Mouse (Mus musculus) A20 (cell line): ENCODE data around the gene Paics.
"Not testable (repeated sequence)": the region's sequence is repeated elsewhere in the genome, so short reads cannot be mapped to it uniquely, and the experiment has no call there.

Experiments used
- DNase-seq: peaks from one replicate; pipeline ENCODE4 v3.0.0-alpha.2; 2011; ENCODE audit warnings: low read depth, low spot score

Paics gene

GRCm38 (mm10) chr5:76950343-76951105 lies 583 bp upstream of the Paics start:
- DNase-seq: no peak

GRCm38 (mm10) chr5:76952112-76953040 lies 1.3 kb downstream of the Paics start:
- peak; percentile 65 for DNase-seq

GRCm38 (mm10) chr5:76953794-76954193 lies 2.7 kb downstream of the Paics start:
- DNase-seq: no peak

GRCm38 (mm10) chr5:76954271-76954900 lies 3.3 kb downstream of the Paics start:
- peak; percentile 79 for DNase-seq

- no peak for DNase-seq
Observed at GRCm38 (mm10) chr5:76955474-76955873, 4.4 kb downstream of the Paics start.

GRCm38 (mm10) chr5:76957954-76958353 lies 6.8 kb downstream of the Paics start:
- no peak for DNase-seq

GRCm38 (mm10) chr5:76959587-76959986 lies 8.5 kb downstream of the Paics start:
- DNase-seq: no peak

- DNase-seq: no peak
Observed at GRCm38 (mm10) chr5:76962545-76962944, 11.4 kb downstream of the Paics start.

GRCm38 (mm10) chr5:76964651-76965050 lies 13.5 kb downstream of the Paics start:
- DNase-seq: no peak

- DNase-seq: no peak
Observed at GRCm38 (mm10) chr5:76969250-76969649, 18.1 kb downstream of the Paics start.

- not testable (repeated sequence) for DNase-seq
Observed at GRCm38 (mm10) chr5:76971115-76971514, 20.0 kb downstream of the Paics start.

GRCm38 (mm10) chr5:76973488-76973887 lies 22.4 kb downstream of the Paics start:
- DNase-seq: peak; percentile 59

GRCm38 (mm10) chr5:76974207-76974553 lies 23.1 kb downstream of the Paics start:
- no peak for DNase-seq

- peak; percentile 88 for DNase-seq
Observed at GRCm38 (mm10) chr5:76974554-76975285, 23.6 kb downstream of the Paics start, which contains the start of gene Srp72. Srp72 (plus strand) TSS chr5:76974683.

- DNase-seq: peak; percentile 23
Observed at GRCm38 (mm10) chr5:76975736-76976135, 24.6 kb downstream of the Paics start.

GRCm38 (mm10) chr5:76984015-76984414 lies 32.9 kb downstream of the Paics start:
- DNase-seq: no peak

- DNase-seq: no peak
Observed at GRCm38 (mm10) chr5:76990789-76991188, 39.7 kb downstream of the Paics start.

- DNase-seq: no peak
Observed at GRCm38 (mm10) chr5:76993174-76993814, 42.2 kb downstream of the Paics start.

- peak; percentile 25 for DNase-seq
Observed at GRCm38 (mm10) chr5:76998416-76998815, 47.3 kb downstream of the Paics start.

GRCm38 (mm10) chr5:77001192-77001591 lies 50.1 kb downstream of the Paics start:
- no peak for DNase-seq
